Comparison of ENCODE assay signal across 28 mouse cellular contexts in genomic region chr13:52349606-52350005, GRCm38 (mm10).
"Had no signal": no experiment of that assay in that cellular context is flagged by ENCODE, and none has a peak within 500 bp of the region (broad histone marks: within the 10 kb centered on the region; RNA-seq: fewer than 3 reads in every experiment).

No protein-coding gene starts in this region.

- H3K36me3 ChIP-seq: embryonic facial prominence, embryonic 10.5 days; embryonic facial prominence, embryonic 12.5 days; embryonic facial prominence, embryonic 13.5 days; embryonic facial prominence, embryonic 15.5 days; forebrain, embryonic 10.5 days; forebrain, embryonic 12.5 days; forebrain, embryonic 15.5 days had no signal

- H3K4me1 ChIP-seq: embryonic facial prominence, embryonic 10.5 days; embryonic facial prominence, embryonic 12.5 days; embryonic facial prominence, embryonic 13.5 days; embryonic facial prominence, embryonic 15.5 days; forebrain, embryonic 10.5 days; forebrain, embryonic 13.5 days had no signal

- H3K27me3 ChIP-seq: embryonic facial prominence, embryonic 13.5 days; embryonic facial prominence, embryonic 15.5 days; forebrain, embryonic 12.5 days; forebrain, embryonic 13.5 days; forebrain, embryonic 15.5 days had no signal

- H3K9ac ChIP-seq: embryonic facial prominence, embryonic 12.5 days; embryonic facial prominence, embryonic 13.5 days; embryonic facial prominence, embryonic 15.5 days; forebrain, embryonic 12.5 days; forebrain, embryonic 13.5 days; forebrain, embryonic 15.5 days; forebrain, postnatal 0 days had no signal

- H3K4me2 ChIP-seq: embryonic facial prominence, embryonic 12.5 days; embryonic facial prominence, embryonic 13.5 days; embryonic facial prominence, embryonic 15.5 days; forebrain, embryonic 12.5 days; forebrain, embryonic 13.5 days; forebrain, embryonic 15.5 days had no signal

- ATAC-seq: forebrain, embryonic 13.5 days; forebrain, embryonic 14.5 days; forebrain, embryonic 15.5 days; forebrain, embryonic 16.5 days; forebrain, postnatal 0 days had no signal

- H3K9me3 ChIP-seq: embryonic facial prominence, embryonic 10.5 days; embryonic facial prominence, embryonic 12.5 days; embryonic facial prominence, embryonic 13.5 days; embryonic facial prominence, embryonic 15.5 days; forebrain, embryonic 10.5 days; forebrain, embryonic 12.5 days; forebrain, embryonic 13.5 days; forebrain, embryonic 15.5 days had no signal

- H3K4me3 ChIP-seq: embryonic facial prominence, embryonic 10.5 days; embryonic facial prominence, embryonic 12.5 days; embryonic facial prominence, embryonic 13.5 days; embryonic facial prominence, embryonic 15.5 days; erythroblast, embryonic 14.5 days; forebrain, embryonic 10.5 days; forebrain, embryonic 12.5 days; forebrain, embryonic 13.5 days; forebrain, embryonic 15.5 days; gastrocnemius, adult 2 months; heart, adult 2 months had no signal

- H3K27ac ChIP-seq: embryonic facial prominence, embryonic 10.5 days; embryonic facial prominence, embryonic 12.5 days; embryonic facial prominence, embryonic 13.5 days; embryonic facial prominence, embryonic 15.5 days; forebrain, embryonic 10.5 days; forebrain, embryonic 12.5 days; forebrain, embryonic 13.5 days; forebrain, embryonic 15.5 days; gastrocnemius, adult 2 months; heart, adult 2 months had no signal

- DNase-seq: cerebellum, adult 2 months; cerebellum, adult 8-10 months; cerebellum, adult 9-10 months; cerebellum, adult 9-11 months; cerebellum, postnatal 10 days; cerebellum, postnatal 14 days; cerebellum, postnatal 25 days; cerebellum, postnatal 36 days; embryo, embryonic 11 days; forebrain, postnatal 0 days; gastrocnemius, adult 2 months; gastrocnemius, postnatal 10 days; gastrocnemius, postnatal 14 days; gastrocnemius, postnatal 25 days; gastrocnemius, postnatal 36 days; heart, adult 18-20 months; heart, adult 2 months had no signal
